Mouse (Mus musculus) natural killer cell, adult 2 months (primary cell): ENCODE results near the gene Olfr776.
"Not testable (repeated sequence)": the region's sequence is repeated elsewhere in the genome, so short reads cannot be mapped to it uniquely, and the experiment has no call there.

Experiments
- DNase-seq, 2 experiments: peaks; one replicate each; pipeline ENCODE4 v3.0.0; 2022; ENCODE audit warnings: low spot score in 2 of 2

The Olfr776 gene

GRCm38 (mm10) chr10:129258827-129259226 lies at the start of gene Olfr776:
TSS of gene Olfr776 (plus strand) at chr10:129259127.
- no peak for DNase-seq

- no peak for DNase-seq
These were observed 28.2 kb upstream of the Olfr776 start for GRCm38 (mm10) chr10:129230737-129231136.

GRCm38 (mm10) chr10:129235904-129236303 lies 23.0 kb upstream of the Olfr776 start, which contains the start of gene Olfr774:
TSS of gene Olfr774 (plus strand) at chr10:129236204.
- DNase-seq, result no peak

GRCm38 (mm10) chr10:129248112-129248511 lies 10.8 kb upstream of the Olfr776 start, which contains the start of gene Olfr775:
TSS of gene Olfr775 (plus strand) at chr10:129248412.
- no peak for DNase-seq

GRCm38 (mm10) chr10:129271081-129271535 lies 12.2 kb downstream of the Olfr776 start, which contains the start of gene Olfr777:
TSS of gene Olfr777 (minus strand) at chr10:129271485.
- DNase-seq, result no peak

GRCm38 (mm10) chr10:129312973-129313372 lies 54.0 kb downstream of the Olfr776 start:
- not testable (repeated sequence) for DNase-seq

GRCm38 (mm10) chr10:129313521-129313920 lies 54.6 kb downstream of the Olfr776 start:
- not testable (repeated sequence) for DNase-seq
